Mouse (Mus musculus) liver, postnatal 0 days (tissue): ENCODE measurements at regions not wholly inside any gene's neighbourhood (a gene's known extent, or its start where the extent isn't known, plus 50 kb on each side); places are given as distances from the start of the nearest gene placed in this dataset.

Source experiments
- ATAC-seq: fragments of 200-750 bp; cut with Nextera tagmentation; 2 replicates; pipeline ENCODE4 v1.8.0; 2017; ENCODE audit warnings: mild to moderate bottlenecking, moderate library complexity
- DNase-seq: peaks from one replicate; pipeline ENCODE4 v3.0.0-alpha.2; 2016
- H3K27ac ChIP-seq: fragments of 300-500 bp; sonication (generic); 2 replicates; pipeline ENCODE4 v1.5.1; 2014; ENCODE audit warnings: antibody characterized with exemption, moderate library complexity, mild to moderate bottlenecking, low read depth
- H3K27me3 ChIP-seq: fragments of 300-500 bp; sonication (generic); 2 replicates; pipeline ENCODE4 v1.6.1; 2014; ENCODE audit warnings: low read length, control low read depth, mixed read lengths; ENCODE audit not compliant: insufficient read depth
- H3K36me3 ChIP-seq: fragments of 300-500 bp; sonication (generic); replicated peaks from 2 replicates; pipeline ENCODE4 v1.6.1; 2014; ENCODE audit warnings: mild to moderate bottlenecking, control low read depth, low read length, moderate library complexity, mixed read lengths; ENCODE audit not compliant: insufficient read depth
- H3K4me1 ChIP-seq: fragments of 300-500 bp; sonication (generic); 2 replicates; pipeline ENCODE4 v1.6.1; 2014; ENCODE audit warnings: antibody characterized with exemption, mild to moderate bottlenecking, control low read depth; ENCODE audit not compliant: insufficient read depth
- H3K4me2 ChIP-seq: fragments of 300-500 bp; sonication (generic); 2 replicates; pipeline ENCODE4 v1.6.1; 2014; ENCODE audit warnings: low read depth, mild to moderate bottlenecking, low read length, moderate library complexity, mixed read lengths
- H3K4me3 ChIP-seq: fragments of 300-500 bp; sonication (generic); 2 replicates; pipeline ENCODE4 v1.5.1; 2014; ENCODE audit warnings: low read depth, low read length
- H3K9ac ChIP-seq: fragments of 300-500 bp; sonication (generic); replicated peaks from 2 replicates; pipeline ENCODE4 v1.6.1; 2014; ENCODE audit warnings: mild to moderate bottlenecking, moderate library complexity
- H3K9me3 ChIP-seq: fragments of 300-500 bp; sonication (generic); 2 replicates; pipeline ENCODE4 v1.6.1; 2016; ENCODE audit warnings: mild to moderate bottlenecking, control low read depth, low read length, mixed read lengths
- CTCF ChIP-seq: sonication (generic); IDR thresholded peaks from 2 replicates; pipeline ENCODE4 v1.5.1; 2016; ENCODE audit warnings: antibody characterized with exemption, low read depth
- EP300 ChIP-seq: IDR thresholded peaks from 2 replicates; pipeline ENCODE4 v1.6.1; 2016; ENCODE audit warnings: antibody characterized with exemption, low read depth, mild to moderate bottlenecking
- WGBS: fragments of 180-500 bp; shearing (Covaris S2); extraction: QIAGEN DNeasy Blood & Tissue Kit; methylation state at CpG from one replicate; pipeline ENCODE4 v1.1.7; 2014; ENCODE audit not compliant: insufficient replicate concordance; 5-methylcytosine and 5-hydroxymethylcytosine counted together

DNA sequence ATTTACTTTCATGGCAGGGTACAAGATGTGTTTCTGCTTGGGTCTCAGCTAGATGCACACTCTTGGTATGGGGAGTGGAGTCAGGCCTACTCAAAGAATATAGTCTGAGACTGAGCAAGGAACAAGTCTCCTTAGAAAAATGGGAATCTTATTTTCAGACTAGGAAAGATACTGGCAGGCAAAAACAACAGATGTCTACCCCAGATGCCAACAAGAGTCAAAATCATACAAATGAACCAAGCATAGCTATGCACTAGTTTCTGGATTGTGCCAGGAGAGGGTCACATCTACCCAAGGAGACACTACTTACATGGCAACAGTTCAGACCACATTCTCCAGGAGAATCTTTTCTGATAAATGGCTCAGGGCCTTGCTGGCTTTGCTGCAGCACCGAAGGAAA lies 300.9 kb upstream of the Camk1g start:
- ATAC-seq = no peak
- 65% methylated on average over 1 of the region's 1 CpGs for WGBS
- Histone ChIP-seq H3K4me2 (no peak overlapping the region), H3K4me3 (no peak overlapping the region), H3K27ac (no peak overlapping the region), H3K9me3 (no peaks in the 10 kb centered on the region), H3K27me3 (no peaks in the 10 kb centered on the region), H3K9ac (no peak overlapping the region), H3K4me1 (peaks cover 18% of the 10 kb centered on the region), H3K36me3 (no peaks in the 10 kb centered on the region)
- TF ChIP-seq CTCF (no peak), EP300 (no peak)
- no peak for DNase-seq

DNA sequence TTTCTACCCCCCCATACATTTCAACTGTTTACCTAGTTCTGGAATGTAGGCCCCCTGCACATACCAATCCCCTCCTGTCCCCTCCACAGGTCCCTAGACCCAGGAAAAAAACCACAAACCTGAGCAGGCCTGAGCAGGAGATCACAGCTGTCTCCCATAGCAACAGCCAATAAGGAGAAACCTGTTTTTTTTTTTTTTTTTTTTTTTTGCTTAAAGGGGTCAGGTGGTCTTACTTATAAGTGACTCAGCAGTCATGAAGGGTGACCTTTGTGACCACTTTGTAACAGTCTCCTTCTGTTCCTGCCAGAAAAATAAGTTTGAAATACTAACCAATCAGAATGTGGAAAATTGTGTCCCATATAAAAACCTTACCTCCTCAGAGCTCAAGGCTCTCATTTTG lies 299.9 kb upstream of the Camk1g start:
- DNase-seq = no peak
- no peaks in the 10 kb centered on the region for H3K27me3 ChIP-seq
- peaks cover 25% of the 10 kb centered on the region for H3K4me1 ChIP-seq
- H3K36me3 ChIP-seq = no peaks in the 10 kb centered on the region
- no peaks in the 10 kb centered on the region for H3K9me3 ChIP-seq
- no peak overlapping the region for H3K4me2 ChIP-seq
- no peak overlapping the region for H3K4me3 ChIP-seq
- ATAC-seq = no peak
- no peak overlapping the region for H3K9ac ChIP-seq
- TF ChIP-seq EP300 = no peak
- no peak for TF ChIP-seq CTCF
- peak overlapping the region; percentile 26; the same call in 1 of the 2 replicates for H3K27ac ChIP-seq

DNA sequence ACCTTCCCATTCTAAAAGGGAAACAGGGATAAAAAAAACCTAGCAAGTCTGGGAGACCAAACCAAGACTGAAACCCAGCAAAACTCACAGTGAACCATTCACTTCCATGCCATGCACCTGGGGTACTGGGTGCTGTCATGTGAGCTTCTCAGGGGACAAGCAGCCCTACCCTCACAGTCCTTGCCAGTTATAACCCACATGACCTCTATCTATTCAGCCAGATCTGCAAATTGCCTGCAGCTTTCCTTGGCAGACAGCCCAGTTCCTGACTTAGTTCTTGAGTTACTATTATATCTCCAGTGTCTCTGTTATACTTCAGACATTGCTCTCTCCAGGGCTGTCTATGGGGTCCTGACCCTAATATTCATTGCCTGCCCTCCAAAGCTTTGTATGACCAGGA lies 298.7 kb upstream of the Camk1g start:
- Histone ChIP-seq H3K27ac (peak overlapping the region; percentile 26), H3K4me3 (no peak overlapping the region), H3K36me3 (no peaks in the 10 kb centered on the region), H3K9me3 (no peaks in the 10 kb centered on the region), H3K27me3 (no peaks in the 10 kb centered on the region), H3K9ac (no peak overlapping the region), H3K4me2 (0 out of 2 replicates have a peak overlapping the region, but pooled peaks have one; percentile 7), H3K4me1 (peaks cover 26% of the 10 kb centered on the region)
- TF ChIP-seq EP300 (peak; percentile 90), CTCF (no peak)
- peak; percentile 68 for ATAC-seq
- DNase-seq = peak; percentile 69

DNA sequence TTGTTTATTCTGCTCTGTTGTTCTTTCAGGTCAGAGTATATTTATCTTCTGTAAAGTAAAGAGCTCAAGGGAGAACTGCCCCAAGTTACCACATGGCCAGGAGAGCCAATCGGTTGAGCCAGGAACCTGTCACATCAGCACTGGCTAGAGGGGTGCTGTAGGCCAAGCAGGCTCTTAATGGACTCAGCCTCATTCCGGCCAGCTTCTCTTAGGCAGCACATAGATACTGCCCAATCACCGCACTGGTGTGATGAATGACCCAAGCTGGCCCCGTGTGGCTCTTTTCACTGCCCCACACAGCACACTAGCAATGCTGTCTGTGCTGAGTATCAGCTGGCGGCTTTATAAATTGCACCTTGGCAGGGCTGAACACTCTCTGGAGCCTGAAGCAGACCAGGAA lies 295.8 kb upstream of the Camk1g start:
- DNase-seq = no peak

DNA sequence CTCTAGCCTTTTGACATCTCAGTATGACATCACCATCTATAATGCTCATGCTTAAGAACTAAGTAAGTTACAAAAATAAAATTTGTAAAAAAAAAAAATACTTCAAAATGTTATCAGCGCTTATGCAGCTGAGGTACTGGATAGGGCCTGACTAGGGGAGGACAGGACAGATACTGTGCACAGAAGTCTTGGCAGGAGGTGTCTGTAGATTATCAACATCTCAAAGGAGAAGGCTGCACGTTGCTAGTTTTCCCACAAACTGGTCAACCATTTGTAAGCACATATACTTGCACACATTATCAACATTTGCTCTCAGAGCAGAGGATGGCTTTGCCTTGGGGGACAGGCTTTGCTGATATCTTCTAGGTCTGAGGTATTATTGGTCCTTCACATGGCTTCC lies 294.5 kb upstream of the Camk1g start:
- Histone ChIP-seq H3K27me3 (no peaks in the 10 kb centered on the region), H3K27ac (peak overlapping the region; percentile 70), H3K9ac (no peak overlapping the region), H3K4me1 (peaks cover 22% of the 10 kb centered on the region), H3K4me3 (no peak overlapping the region), H3K9me3 (no peaks in the 10 kb centered on the region), H3K4me2 (no peak overlapping the region), H3K36me3 (no peaks in the 10 kb centered on the region)
- DNase-seq (no peak), ATAC-seq (peak; percentile 90)
- 54% methylated on average over 2 of the region's 2 CpGs for WGBS
- TF ChIP-seq CTCF (no peak), EP300 (peak; percentile 99)

More for the DNA sequence above, 295.8 kb upstream of the Camk1g start:
- no peak for ATAC-seq
- Histone ChIP-seq H3K36me3 (no peaks in the 10 kb centered on the region), H3K9me3 (no peaks in the 10 kb centered on the region), H3K27ac (peak overlapping the region; percentile 70; the same call in 1 of the 2 replicates), H3K27me3 (no peaks in the 10 kb centered on the region), H3K4me2 (no peak overlapping the region), H3K4me3 (no peak overlapping the region), H3K9ac (no peak overlapping the region), H3K4me1 (peaks cover 23% of the 10 kb centered on the region)
- TF ChIP-seq CTCF (no peak), EP300 (no peak)
- WGBS = 71% methylated on average over 5 of the region's 5 CpGs

DNA sequence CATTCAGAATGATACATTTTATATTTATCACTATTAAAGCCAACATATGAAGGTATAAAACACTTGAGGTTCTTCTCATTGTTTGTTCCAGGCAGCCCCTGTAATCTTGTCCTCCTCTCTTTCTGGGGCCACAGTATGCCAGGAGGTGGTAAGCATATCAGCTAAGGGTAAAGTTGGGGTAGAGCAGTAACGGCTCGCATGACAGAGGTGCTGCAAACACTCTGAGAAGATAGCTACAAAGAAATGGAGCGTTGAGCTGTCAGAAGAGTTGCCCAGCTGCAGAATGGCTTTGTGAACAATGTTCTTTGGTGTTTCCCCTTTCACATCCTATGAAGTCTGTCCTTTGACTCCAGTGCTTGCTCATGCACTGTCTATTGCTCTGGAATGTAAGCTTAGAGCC lies 293.5 kb upstream of the Camk1g start:
- peaks cover 16% of the 10 kb centered on the region for H3K4me1 ChIP-seq
- TF ChIP-seq EP300 (0 out of 2 replicates have a peak, but pooled peaks have one; percentile 24), CTCF (no peak)
- H3K9me3 ChIP-seq = no peaks in the 10 kb centered on the region
- H3K4me2 ChIP-seq = no peak overlapping the region
- no peak overlapping the region for H3K9ac ChIP-seq
- H3K27ac ChIP-seq = peak overlapping the region; percentile 3; the same call in 1 of the 2 replicates
- ATAC-seq (no peak), DNase-seq (no peak)
- H3K36me3 ChIP-seq = no peaks in the 10 kb centered on the region
- no peak overlapping the region for H3K4me3 ChIP-seq
- 54% methylated on average over 3 of the region's 3 CpGs for WGBS
- no peaks in the 10 kb centered on the region for H3K27me3 ChIP-seq
